Mouse (Mus musculus) olfactory bulb, adult 2 months (tissue): ENCODE measurements around the gene Rpl10-ps3.

Experiments
- CTCF ChIP-seq: fragments of 200-500 bp; IDR thresholded peaks from 2 replicates; pipeline ENCODE4 v1.5.1; 2012; ENCODE audit warnings: low read depth, mild to moderate bottlenecking, low read length, moderate library complexity; ENCODE audit not compliant: insufficient read depth
- POLR2A ChIP-seq: fragments of 200-500 bp; IDR thresholded peaks from 2 replicates; pipeline ENCODE4 v1.6.1; 2012; ENCODE audit warnings: mild to moderate bottlenecking, low read depth, low read length, moderate library complexity; ENCODE audit not compliant: insufficient read depth

DNA sequence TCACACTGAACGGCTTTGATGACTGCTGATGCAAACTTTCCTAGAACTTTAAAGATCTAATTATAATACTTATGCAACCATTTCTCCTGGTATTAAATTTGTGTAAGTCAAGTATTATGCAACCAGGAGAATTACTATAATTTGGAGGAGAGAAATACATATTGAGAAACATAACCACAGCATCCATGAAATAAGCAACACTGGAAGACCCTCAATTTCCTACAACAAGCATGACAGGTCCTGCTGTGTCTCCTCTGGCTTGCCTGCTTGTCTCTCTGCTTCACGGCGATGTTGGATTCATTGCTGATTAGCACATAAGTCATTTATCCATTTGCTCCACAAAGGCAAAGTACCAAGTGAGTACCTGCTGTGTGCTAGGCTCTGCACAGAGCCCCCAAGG is 12.6 kb upstream of the Rpl10-ps3 start:
- TF ChIP-seq POLR2A, result no peak
- no peak for TF ChIP-seq CTCF
